Mouse (Mus musculus): ENCODE results near the gene Gnat3. TPM values are rescaled to one million over a fixed set of nuclear protein-coding genes. Genes with fewer than 3 reads are reported as not detected.
"Not testable (repeated sequence)": the region's sequence is repeated elsewhere in the genome, so short reads cannot be mapped to it uniquely, and the experiment has no call there.

The Gnat3 gene
- 0.07 TPM in 1 of 2 replicates, not detected in the other for polyA plus RNA-seq (2012; rRNA removed)

DNA sequence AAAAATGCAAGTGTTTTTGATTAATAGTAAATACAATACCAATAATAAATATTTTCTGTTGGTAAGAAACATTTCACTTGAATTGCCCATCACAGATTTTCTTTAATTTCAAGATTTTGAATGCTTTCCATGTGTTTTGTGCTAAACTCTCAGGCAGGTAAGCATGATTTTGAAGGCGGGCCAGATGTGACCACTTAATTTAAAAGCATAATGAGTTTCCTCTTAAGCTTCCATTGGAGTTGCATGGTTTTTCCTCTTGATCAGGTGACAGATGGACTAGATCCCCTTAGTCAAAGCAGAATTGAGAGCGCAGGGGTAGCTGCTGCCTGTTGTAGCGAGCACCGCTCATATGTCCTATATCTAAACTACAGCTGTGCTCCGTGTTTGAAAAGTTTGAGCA is at the start of gene Gnat3:
TSS of gene Gnat3 (plus strand) at position 301 of the 400 bp plus-strand sequence.
- DNase-seq (ENCODE audit: low read depth), result no peak

DNA sequence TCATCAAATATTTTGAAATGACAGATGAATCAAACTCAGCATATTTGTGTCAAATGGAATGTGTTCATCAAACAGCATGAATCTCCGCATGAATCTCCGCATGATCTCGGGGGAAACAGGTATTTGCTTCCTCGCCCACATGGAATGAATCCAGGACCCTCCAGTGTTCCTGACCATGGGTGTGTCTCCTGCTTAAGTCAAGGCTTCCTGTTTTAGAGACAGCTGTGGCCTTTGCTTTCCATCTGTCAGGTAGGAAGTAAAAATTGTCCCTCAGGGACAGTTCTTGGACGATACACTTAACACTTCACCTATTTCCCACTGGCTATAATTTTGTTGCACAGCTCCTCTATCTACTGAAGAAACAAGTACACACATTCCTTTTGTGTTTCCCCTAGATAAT is 43.4 kb upstream of the Gnat3 start:
- no peak for DNase-seq (ENCODE audit: low read depth)

DNA sequence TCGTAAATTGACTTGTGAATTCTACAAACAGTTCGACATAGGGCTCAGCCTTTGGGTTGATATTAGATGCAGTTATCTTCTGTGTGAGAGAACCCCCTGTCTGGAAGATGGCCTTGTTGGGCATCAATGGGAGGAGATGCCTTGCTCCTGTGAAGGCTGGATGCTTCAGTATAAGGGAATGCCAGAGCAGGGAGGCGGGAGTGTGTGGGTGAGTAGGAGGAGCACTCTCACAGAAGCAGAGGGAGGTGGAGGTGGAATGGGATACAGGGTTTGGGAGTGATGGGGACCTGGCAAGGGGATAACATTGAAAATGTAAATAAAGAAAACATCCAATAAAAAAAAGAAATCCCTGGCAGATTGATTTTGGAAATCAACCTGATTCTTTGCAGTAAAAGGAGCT is 38.7 kb upstream of the Gnat3 start:
- no peak for DNase-seq (ENCODE audit: low read depth)

DNA sequence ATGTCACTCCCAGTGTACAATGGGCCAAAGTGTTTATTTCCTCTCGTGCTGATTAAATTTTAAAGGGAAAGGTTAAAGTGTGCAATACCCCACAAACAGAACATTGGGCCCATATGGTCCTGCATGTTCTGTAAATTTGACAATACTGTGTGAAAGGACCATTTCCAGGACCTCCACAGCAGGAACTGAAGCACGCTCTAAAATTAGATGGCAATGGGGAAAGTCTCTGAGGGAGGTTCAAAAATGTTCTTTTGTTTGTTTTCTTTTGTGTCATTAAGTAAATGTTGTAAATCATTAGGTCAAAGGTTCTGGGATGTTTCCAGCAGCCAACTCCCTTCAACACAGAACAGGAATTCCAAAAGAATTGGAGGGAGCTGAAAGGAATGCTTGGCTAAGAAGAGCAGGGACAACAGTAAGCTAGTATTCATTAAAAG is 38.2 kb upstream of the Gnat3 start:
- DNase-seq (ENCODE audit: low read depth), result no peak

DNA sequence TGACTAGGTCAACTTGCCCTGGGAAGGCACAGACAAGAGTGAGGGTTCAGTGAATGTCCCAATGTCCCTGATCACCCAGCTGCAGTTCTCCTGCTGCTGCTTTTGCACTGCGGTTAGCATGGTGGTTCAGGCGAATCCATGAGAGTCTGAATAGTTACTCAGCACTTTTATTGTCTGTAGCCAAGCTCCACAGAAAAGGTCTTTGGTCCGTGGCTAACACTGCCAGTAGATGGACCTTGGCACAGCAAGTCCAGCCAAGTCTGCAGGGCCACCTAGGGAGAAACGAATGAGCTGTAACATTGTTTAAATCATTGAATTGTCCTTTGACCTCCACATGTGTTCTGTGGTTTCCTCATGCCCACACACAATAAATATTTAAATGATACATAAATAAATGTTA is 33.9 kb upstream of the Gnat3 start:
- DNase-seq (ENCODE audit: low read depth), result no peak

DNA sequence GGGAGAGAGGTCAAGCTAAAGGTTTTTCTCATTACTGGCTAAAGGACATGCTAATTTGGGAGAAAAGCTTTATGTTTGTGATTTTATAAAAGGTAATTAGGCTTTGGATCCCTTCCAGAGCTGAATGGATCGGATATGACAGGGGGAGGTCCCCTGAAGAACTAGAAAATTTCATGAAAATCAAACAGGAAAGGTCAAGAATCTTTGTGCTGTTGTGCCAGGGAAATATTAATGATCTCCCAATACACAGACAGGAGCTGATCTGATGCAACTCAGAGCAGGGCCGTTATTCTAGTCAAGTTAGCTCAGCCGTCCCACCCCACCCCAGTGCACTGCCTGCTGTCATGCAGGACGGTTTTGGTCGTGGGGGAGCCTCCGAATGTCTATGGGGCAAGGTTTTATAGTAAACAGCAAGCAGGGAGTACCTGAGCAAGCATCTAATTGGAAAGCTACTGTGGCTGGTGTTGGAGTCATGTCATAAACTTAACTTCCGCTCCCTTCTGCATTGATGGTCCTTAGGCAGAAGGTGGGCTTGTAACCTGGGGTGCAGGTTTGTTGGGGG is 33.3 kb upstream of the Gnat3 start:
- DNase-seq (ENCODE audit: low read depth), result no peak

DNA sequence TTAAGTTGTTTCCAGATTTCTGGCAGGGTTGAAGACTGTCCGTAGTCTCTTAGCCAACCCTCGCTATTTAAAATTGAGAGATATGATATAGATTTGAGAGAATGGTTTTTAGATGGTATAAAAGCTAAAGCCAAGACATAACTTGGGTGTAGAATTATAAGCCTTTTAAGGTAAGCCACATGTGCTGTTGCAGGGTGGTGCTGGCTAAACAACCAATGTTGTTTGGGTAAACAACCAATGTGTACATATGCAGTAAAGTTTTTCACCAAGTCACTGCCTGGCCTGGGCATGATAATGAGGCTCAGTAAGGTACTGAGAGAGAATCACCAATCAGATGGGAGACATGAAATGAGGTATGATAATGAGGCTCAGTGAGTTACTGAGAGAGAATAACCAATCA is 30.8 kb upstream of the Gnat3 start:
- not testable (repeated sequence) for DNase-seq (ENCODE audit: low read depth)

DNA sequence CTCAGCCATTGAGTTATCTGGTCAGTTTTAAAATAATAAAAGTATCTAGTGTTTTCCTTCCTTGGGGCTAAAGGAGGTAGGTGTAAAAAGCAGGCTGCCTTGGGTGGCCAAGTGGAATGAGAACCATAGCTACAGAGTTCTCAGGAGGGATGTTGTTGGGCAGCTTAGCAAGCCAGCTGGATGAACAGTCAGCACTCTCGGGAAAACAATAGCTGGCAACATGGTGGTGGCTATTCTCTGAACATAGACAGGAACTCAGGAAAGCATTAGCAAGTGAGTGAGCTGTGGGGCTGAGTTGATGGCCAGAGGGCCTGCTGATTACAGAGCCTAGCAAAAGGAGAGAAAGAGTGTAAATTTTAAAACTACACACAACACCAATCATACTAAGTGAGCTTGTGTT is 27.8 kb upstream of the Gnat3 start:
- no peak for DNase-seq (ENCODE audit: low read depth)

DNA sequence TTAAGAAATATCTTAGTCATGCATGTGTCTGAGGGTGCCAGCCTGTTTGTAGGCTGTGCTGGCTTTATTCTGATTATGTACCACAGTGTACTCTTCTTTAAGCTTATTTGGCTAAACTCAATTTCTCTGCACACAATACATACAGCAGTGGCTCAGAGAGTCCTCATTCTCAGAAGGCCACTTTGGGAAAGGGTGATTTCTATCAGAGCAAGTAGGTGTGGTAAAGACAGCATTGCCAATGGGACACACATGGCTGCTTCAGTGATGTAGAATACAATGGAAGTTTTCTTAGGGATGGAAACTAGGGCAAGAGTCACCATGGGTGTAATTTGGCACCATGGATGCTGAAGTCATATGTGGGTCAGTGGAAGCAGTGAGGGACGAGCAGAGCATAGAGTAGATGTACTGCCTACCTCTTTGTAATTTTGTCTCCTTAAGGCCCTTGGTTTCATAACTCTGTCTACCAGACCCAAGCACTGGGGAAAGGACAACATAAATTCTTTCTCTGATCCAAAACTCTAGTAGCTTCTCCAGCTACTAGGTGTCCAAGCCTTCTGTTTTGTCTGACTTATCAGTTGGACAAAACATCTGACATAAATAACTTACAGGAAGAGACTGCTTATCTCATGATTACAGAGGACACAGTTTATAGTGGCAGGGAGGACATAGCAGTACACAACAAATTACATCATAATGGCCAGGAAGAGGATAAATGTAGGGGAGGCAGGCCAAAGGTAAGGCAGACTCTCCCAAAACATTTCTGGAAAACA is 24.0 kb upstream of the Gnat3 start:
- DNase-seq (ENCODE audit: low read depth), result no peak

DNA sequence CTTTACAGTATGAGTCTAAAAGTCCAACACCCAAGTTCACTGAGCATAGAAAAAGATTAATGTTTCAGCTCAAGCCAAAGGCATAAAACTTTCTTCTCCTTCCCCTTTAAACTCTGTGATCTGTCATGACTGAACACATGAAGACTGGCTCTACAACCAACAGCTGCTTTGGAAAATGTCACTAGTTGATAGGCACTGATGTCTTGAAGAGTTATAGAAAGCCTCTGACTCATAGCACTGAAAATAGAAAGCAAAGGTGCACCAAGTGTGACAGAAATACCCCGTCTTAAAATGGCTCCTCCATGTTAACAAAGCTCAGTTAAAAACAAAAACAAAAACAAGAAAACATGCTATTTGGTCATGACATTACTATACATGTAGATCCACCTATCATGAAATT is 5.9 kb upstream of the Gnat3 start:
- DNase-seq (ENCODE audit: low read depth), result no peak

DNA sequence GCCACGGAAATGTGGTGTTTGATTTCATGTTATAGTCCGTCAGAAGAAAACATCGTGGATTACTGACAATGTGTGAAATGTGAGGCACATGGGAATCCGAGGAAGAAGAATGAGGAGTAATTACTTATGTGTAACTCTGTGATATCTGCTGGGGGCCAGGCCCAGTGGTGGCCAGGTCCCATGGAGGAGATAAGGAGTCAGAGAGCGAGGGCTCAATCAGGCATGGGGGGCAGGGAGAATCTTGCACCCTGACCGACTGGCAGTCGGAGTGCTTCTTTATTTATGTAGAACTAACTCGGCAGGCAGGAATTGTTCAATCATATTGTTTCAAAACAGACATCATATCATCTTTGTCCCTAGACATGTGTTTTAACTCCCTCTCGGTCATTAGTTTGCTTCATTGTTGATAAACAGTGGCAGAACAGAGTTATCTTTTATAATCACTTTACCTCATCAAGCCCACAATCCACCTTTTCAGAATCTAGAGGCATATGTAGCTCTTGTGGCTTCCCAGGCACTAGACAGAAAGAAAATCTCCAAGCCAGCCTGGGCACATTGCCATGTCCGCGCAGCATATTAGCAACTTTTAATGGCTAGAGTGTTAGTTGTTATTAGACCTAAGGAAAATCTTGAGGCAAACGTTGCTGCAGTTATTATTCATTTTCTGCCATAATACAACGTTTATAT is 7.5 kb downstream of the Gnat3 start:
- DNase-seq (ENCODE audit: low read depth), result no peak

DNA sequence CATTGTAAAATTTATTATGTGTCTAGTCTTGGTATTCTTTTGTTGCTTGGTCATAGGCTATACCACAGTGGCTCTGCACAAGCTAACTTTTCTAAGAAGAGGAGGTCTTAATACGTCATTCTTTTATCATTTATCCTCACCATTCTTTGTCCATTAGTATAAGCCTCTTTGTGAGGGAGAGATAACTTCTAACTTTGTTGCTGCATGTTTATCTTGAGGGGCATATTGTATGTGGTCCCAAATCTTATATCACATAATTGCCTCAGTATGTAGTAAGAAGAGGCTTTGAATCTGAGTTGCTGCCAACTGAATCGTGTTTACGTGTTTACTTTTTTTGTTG is 8.0 kb downstream of the Gnat3 start:
- DNase-seq (ENCODE audit: low read depth), result no peak

DNA sequence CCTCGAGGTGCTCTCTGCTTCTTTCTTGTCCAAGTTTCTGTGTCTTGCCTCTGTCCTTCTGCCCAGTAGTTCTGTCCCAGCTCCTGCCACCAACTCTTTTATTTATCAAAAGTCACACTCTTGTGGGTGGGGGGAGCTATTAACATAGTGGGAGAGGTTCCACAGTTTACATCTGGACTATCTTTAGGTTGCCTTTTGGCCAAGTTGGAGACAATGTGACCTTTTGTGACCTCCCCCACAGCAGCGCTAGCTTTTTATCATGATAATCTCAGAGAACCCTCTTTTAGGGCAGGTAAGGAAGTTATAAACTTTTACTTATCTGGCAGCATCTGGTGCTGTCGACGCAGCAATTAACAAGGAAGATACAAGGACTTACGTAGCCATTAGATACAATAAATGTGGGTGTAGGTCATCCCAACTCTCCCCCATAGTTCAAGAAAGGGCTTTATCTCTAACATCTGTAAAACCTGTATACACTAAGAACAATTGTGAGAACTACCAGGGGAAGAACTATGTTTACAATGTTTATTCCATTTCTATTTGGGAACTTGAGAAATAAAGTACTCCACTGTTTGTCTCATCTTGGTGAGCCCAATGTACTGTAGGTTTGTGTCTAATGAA is 18.3 kb downstream of the Gnat3 start:
- no peak for DNase-seq (ENCODE audit: low read depth)

DNA sequence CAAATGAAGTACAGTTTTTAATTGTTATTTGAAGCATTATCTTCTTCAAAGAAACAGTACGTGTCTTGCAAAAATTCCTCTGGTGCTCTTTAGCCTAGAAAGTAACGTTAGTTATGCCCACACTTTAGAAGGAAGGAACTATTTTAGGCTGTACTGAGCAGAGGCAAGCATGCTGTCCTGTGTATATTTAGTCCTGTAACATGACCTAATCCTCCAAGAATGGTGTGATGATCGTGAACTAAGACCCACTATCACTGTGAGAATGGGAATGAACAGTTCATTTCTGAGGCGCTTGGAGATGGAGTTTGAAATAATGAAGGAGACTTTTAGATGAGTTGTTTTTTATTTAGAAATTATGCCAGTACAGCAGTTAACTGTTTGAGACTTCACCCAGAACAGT is 20.4 kb downstream of the Gnat3 start:
- no peak for DNase-seq (ENCODE audit: low read depth)

DNA sequence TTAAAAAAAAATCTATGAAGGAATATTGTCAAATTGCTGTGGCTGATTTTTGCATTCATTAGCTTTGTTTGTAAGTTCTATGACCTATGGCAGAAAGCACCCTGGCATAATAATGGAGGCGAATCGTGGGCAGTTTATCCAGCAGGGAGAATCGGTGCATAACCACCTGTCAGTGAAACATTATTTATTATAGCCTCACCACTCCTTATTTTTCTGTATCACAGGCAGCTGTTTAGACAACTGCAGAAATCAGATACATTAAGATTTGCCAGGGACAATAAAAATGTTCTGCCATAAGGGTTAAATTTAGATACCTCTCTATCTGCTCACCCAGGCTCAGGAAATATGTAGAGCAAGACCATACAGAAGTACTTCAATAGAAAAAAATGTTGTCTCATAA is 22.2 kb downstream of the Gnat3 start:
- DNase-seq (ENCODE audit: low read depth), result no peak

DNA sequence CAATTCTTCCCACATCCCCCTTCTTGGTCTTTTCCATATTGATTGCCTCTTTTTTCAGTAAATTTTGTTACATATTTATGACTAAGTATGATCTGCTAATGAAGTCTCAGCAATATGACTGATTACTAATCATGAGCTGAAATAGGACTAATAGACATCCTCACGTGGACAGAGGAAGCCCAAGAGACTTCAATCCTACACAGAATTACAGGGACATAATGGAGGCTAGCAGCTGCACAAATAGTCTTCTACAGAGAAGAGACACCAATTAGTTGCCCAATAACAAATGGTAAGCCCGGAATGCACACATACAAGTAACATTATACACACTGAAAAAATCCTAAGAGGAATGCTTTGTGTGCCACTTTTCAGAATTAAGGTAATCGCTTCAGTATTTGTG is 24.3 kb downstream of the Gnat3 start:
- no peak for DNase-seq (ENCODE audit: low read depth)

DNA sequence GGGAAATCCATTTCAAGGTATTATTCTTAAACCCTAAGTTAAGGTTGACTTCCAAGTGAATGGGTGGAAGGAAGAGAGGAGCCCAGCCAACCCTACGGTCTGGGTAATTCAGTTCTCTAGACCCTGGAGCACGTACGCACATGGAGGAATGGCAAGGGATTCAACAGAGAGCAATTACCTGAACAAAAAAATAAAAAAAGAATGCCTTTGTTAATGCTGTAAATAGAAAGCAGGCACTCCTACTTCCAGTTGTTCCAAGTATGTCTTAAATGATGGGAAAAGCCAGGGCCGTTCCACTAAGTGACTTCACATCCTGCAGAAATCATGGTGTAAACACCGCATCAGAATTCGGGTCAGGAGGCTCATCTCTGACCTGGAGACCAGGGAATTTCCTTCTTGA is 28.3 kb downstream of the Gnat3 start:
- DNase-seq (ENCODE audit: low read depth), result no peak

DNA sequence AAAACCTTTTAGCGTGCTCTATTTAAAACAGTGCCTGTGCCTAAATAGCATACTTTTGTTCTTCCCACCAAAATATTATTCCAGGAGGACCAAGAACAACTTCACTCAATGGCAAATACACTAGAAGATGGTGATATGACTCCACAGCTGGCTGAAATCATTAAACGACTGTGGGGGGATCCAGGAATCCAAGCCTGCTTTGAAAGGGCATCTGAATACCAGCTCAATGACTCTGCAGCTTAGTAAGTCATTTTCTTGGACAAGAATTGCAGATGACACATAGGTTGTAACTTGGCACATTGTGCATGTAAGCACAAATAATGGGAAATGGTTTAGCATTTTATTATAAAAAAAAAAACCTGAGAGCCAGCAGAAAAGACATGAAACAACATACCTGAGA is 37.2 kb downstream of the Gnat3 start:
- no peak for DNase-seq (ENCODE audit: low read depth)

DNA sequence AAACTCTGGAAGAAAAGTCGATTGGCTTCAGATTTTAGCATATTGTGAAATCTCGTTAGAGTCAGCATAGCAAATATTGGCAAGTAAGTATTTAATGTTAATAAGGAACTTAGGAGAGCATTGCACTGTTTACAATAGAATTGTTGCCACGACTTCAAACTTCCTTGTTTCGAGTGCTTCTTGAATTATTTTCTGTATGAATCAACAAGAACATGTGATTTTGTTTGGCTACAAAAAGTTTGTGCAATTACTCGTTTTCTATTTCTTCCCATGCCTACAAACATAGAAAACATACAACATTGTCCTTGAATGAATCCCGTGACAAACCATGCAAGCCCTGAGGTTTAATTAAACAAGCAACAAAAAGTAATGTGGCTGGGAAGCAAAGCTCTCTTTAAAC is 37.8 kb downstream of the Gnat3 start:
- DNase-seq (ENCODE audit: low read depth), result no peak

DNA sequence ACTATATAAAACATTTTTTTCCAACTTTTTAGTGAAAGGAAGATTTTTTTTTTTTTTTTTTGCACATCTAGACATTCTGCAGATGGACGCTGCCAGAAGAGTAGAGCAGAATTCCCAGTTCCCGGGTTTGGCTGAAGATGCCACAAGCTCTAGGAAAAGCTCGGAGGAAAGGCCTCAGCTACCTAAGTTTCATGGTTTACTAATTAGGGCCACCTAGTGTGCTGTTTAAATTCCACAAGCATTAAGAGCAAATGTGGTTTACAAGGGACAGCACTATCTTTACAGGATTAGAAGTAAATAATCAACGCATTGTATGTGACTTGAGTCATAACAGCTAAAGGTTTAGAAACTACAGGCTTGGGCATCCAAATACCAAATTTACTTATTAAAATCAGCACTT is 39.3 kb downstream of the Gnat3 start:
- no peak for DNase-seq (ENCODE audit: low read depth)

DNA sequence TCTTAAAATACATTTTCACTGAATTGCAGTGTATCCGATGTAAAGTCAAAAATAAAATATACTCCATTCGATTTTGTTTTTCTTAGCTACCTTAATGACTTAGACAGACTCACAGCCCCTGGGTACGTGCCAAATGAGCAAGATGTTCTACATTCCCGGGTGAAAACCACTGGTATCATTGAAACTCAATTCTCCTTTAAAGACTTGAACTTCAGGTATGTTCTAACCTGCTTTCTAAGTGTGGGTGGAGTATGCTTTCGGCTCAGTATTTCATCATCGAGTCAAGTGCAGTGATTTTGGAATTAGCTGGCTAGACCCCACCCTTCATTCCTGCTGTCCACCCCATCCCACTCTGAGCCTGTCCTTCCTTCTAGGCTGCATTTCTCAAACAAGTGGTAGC is 41.3 kb downstream of the Gnat3 start:
- DNase-seq (ENCODE audit: low read depth), result no peak

DNA sequence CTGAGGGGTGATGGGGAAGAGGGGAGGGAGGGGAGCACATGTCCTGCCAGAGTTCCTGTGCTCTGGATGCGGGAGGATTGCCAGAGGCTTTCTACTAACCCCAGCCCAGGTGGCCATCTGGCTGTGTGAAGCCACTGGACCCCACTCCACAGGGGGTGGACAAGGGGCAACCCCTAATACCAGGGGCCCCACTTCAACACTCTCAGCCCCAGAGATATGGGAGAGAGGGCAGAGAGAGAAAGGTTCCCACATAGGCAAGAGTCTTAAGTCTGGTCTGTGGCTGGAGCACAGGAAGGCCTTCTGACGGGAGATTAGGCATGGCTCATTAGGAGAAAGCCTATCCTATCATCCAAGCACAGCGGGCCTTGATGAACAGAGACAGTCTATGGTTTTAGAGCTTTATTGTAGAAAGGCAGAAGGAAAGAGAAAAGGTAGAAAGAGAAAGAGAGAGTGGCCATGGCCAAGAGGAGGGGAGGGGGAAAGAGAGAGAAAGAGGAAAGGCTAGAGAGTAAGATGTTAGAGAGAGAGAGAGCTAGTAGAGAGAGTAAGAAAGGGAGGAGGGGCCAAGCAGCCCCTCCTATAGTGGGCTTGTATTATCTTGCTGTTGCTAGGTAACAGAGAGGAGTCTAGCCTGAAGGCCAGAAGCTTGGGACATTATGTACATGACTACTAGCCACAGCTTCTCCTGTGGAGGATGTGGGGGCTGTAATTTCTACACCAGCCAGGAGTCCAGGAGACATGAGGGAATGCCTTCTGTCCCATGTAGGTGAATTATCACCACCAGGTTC is 42.7 kb downstream of the Gnat3 start:
- no peak for DNase-seq (ENCODE audit: low read depth)
